8 mouse cellular contexts compared by ENCODE assay signal in genomic region chr9:111122446-111122845, GRCm38 (mm10). TPM values are rescaled to one million over a fixed set of nuclear protein-coding genes. Genes with fewer than 3 reads are reported as not detected.
DNase-seq lines count a peak whose midpoint lies in the region; ATAC-seq lines count a peak whose summit lies in the region.
"Had no signal": no experiment of that assay in that cellular context is flagged by ENCODE, and none has a peak within 500 bp of the region (broad histone marks: within the 10 kb centered on the region; RNA-seq: fewer than 3 reads in every experiment).

No protein-coding gene starts in this region.

- no peak overlapping the region for H3K4me2 ChIP-seq in forebrain, embryonic 13.5 days
- H3K4me2 ChIP-seq: midbrain, embryonic 11.5 days had no signal

- no peak for ATAC-seq in forebrain, embryonic 13.5 days
- no peak for ATAC-seq in erythroid progenitor cell, adult 5-6 weeks (replicated peaks; ENCODE audit: low FRiP score, poor library complexity, severe bottlenecking)

- no peak overlapping the region for H3K9ac ChIP-seq in forebrain, embryonic 13.5 days

- 84% methylated on average over 5 of the region's 5 CpGs for WGBS in forebrain, embryonic 13.5 days

- no peak overlapping the region for H3K4me3 ChIP-seq in forebrain, embryonic 13.5 days

- intact Hi-C loops in gastrocnemius, postnatal 14 days (cut with DNase I; ENCODE audit: low total_unique reads), result no loop called here
- intact Hi-C loops in heart, postnatal 36 days (cut with DNase I), result no loop called here

- peaks cover 13% of the 10 kb centered on the region for H3K4me1 ChIP-seq in forebrain, embryonic 13.5 days

- no peaks in the 10 kb centered on the region for H3K9me3 ChIP-seq in forebrain, embryonic 13.5 days (replicated peaks)

- no peaks in the 10 kb centered on the region for H3K36me3 ChIP-seq in forebrain, embryonic 13.5 days (ENCODE audit: poor library complexity, severe bottlenecking)

- DNase-seq in 3134 (ENCODE audit: extremely low read depth, insufficient read length, low spot score) (peak; percentile 59), 416B (ENCODE audit: low read depth) (peak; percentile 93)
- peak; percentile 54 for DNase-seq in gastrocnemius, postnatal 14 days
- peak; percentile 42 to 50 for DNase-seq in heart, postnatal 36 days
- DNase-seq in embryo, embryonic 10.5 days (ENCODE audit: low spot score), result no peak

- H3K27ac ChIP-seq in forebrain, embryonic 13.5 days, result no peak overlapping the region

- H3K27me3 ChIP-seq in forebrain, embryonic 13.5 days, result no peaks in the 10 kb centered on the region

RNA-seq across cellular contexts. Expression of gene Lrrfip2, which starts 5.1 kb away (rescaled TPM):
- 10 to 100 TPM; 60.2 to 63.7 TPM for total RNA-seq in gastrocnemius, postnatal 14 days (2021)
- 10 to 100 TPM; 93.5 to 97.6 TPM for total RNA-seq in heart, postnatal 36 days (2021)
- polyA plus RNA-seq in forebrain, embryonic 13.5 days (2015; fragmentation: Nextera tagmentation; extraction: Ambion mirVana), result 40.4 and 42.1 TPM in 2 replicates
- 8.4 and 37.8 TPM in 2 replicates for total RNA-seq in erythroid progenitor cell, adult 5-6 weeks (2015; ENCODE audit: low replicate concordance)
- total RNA-seq in erythroid progenitor cell, adult 5-6 weeks (2017; ENCODE audit: low replicate concordance), result 57.0 and 75.1 TPM in 2 replicates
